ENCODE assay signal across 31 mouse cellular contexts in genomic region chr6:103567247-103567646, GRCm38 (mm10). TPM values are rescaled to one million over a fixed set of nuclear protein-coding genes. Genes with fewer than 3 reads are reported as not detected.
A peak's percentile ranks its signal among the peaks of the same experiment; 100 is the strongest.
DNase-seq lines count a peak whose midpoint lies in the region; ATAC-seq and TF ChIP-seq lines count a peak whose summit lies in the region.
"Had no signal": no experiment of that assay in that cellular context is flagged by ENCODE, and none has a peak within 500 bp of the region (broad histone marks: within the 10 kb centered on the region; RNA-seq: fewer than 3 reads in every experiment).

No protein-coding gene starts in this region.

- TF ChIP-seq POLR2A in brain, embryonic 14.5 days (IDR thresholded peaks at IDR 0.05; ENCODE audit: borderline replicate concordance, extremely low read depth, insufficient read depth, insufficient read length, poor library complexity, severe bottlenecking), result no peak

- no peaks in the 10 kb centered on the region for H3K9me3 ChIP-seq in forebrain, embryonic 15.5 days
- H3K9me3 ChIP-seq in forebrain, embryonic 11.5 days (ENCODE audit: control insufficient read depth, low read length), result no peaks in the 10 kb centered on the region
- no peaks in the 10 kb centered on the region for H3K9me3 ChIP-seq in hindbrain, embryonic 12.5 days (replicated peaks)
- H3K9me3 ChIP-seq in hindbrain, embryonic 14.5 days (ENCODE audit: control insufficient read depth, low read length), result no peaks in the 10 kb centered on the region
- H3K9me3 ChIP-seq in midbrain, embryonic 13.5 days, result no peaks in the 10 kb centered on the region
- H3K9me3 ChIP-seq: embryonic facial prominence, embryonic 15.5 days; G1E; limb, embryonic 12.5 days; liver, embryonic 15.5 days; neural tube, embryonic 13.5 days; stomach, embryonic 15.5 days had no signal

- H3K27me3 ChIP-seq in forebrain, embryonic 15.5 days, result no peaks in the 10 kb centered on the region
- H3K27me3 ChIP-seq in forebrain, embryonic 11.5 days (ENCODE audit: control insufficient read depth, insufficient read depth, low read length), result no peaks in the 10 kb centered on the region
- H3K27me3 ChIP-seq in hindbrain, embryonic 12.5 days, result no peaks in the 10 kb centered on the region
- H3K27me3 ChIP-seq in hindbrain, embryonic 14.5 days (ENCODE audit: control insufficient read depth, insufficient read depth, low read length), result no peaks in the 10 kb centered on the region
- no peaks in the 10 kb centered on the region for H3K27me3 ChIP-seq in midbrain, embryonic 13.5 days
- H3K27me3 ChIP-seq: embryonic facial prominence, embryonic 15.5 days; limb, embryonic 12.5 days; liver, embryonic 15.5 days; neural tube, embryonic 13.5 days; stomach, embryonic 15.5 days had no signal

- peaks cover 24% of the 10 kb centered on the region for H3K4me1 ChIP-seq in forebrain, embryonic 15.5 days
- H3K4me1 ChIP-seq in forebrain, embryonic 11.5 days (replicated peaks; ENCODE audit: control insufficient read depth, insufficient read depth, low read length), result no peaks in the 10 kb centered on the region
- peaks cover 14% of the 10 kb centered on the region for H3K4me1 ChIP-seq in hindbrain, embryonic 12.5 days
- H3K4me1 ChIP-seq in hindbrain, embryonic 14.5 days (replicated peaks; ENCODE audit: control insufficient read depth, insufficient read depth, low read length), result peaks cover 34% of the 10 kb centered on the region
- peaks cover 41% of the 10 kb centered on the region for H3K4me1 ChIP-seq in midbrain, embryonic 13.5 days (replicated peaks)
- H3K4me1 ChIP-seq: embryonic facial prominence, embryonic 15.5 days; limb, embryonic 12.5 days; liver, embryonic 15.5 days; stomach, embryonic 15.5 days had no signal

- no peak for TF ChIP-seq CTCF in brain, embryonic 14.5 days (IDR thresholded peaks at IDR 0.05; ENCODE audit: borderline replicate concordance, extremely low read depth, insufficient read depth, insufficient read length)

- peak overlapping the region; percentile 29; the same call in 1 of the 2 replicates for H3K27ac ChIP-seq in forebrain, embryonic 15.5 days (replicated peaks)
- H3K27ac ChIP-seq in forebrain, embryonic 11.5 days (ENCODE audit: low read depth, low read length), result no peak overlapping the region
- H3K27ac ChIP-seq in hindbrain, embryonic 12.5 days, result peak overlapping the region; percentile 35; the same call in 1 of the 2 replicates
- no peak overlapping the region for H3K27ac ChIP-seq in hindbrain, embryonic 14.5 days
- peak overlapping the region; percentile 58 for H3K27ac ChIP-seq in midbrain, embryonic 13.5 days
- H3K27ac ChIP-seq: embryonic facial prominence, embryonic 15.5 days; limb, embryonic 12.5 days; liver, embryonic 15.5 days; neural tube, embryonic 13.5 days; stomach, embryonic 15.5 days had no signal

- WGBS in forebrain, embryonic 15.5 days, result 28% methylated on average over 2 of the region's 2 CpGs
- WGBS in forebrain, embryonic 11.5 days, result 49% methylated on average over 2 of the region's 2 CpGs
- WGBS in hindbrain, embryonic 12.5 days, result 45% methylated on average over 2 of the region's 2 CpGs
- WGBS in hindbrain, embryonic 14.5 days, result 13% methylated on average over 2 of the region's 2 CpGs
- WGBS in midbrain, embryonic 13.5 days, result 12% methylated on average over 2 of the region's 2 CpGs

- H3K36me3 ChIP-seq in forebrain, embryonic 15.5 days, result no peaks in the 10 kb centered on the region
- H3K36me3 ChIP-seq in forebrain, embryonic 11.5 days (ENCODE audit: control insufficient read depth, insufficient read depth, low read length), result no peaks in the 10 kb centered on the region
- no peaks in the 10 kb centered on the region for H3K36me3 ChIP-seq in hindbrain, embryonic 12.5 days
- H3K36me3 ChIP-seq in hindbrain, embryonic 14.5 days (replicated peaks; ENCODE audit: control insufficient read depth, insufficient read depth), result no peaks in the 10 kb centered on the region
- H3K36me3 ChIP-seq in midbrain, embryonic 13.5 days, result no peaks in the 10 kb centered on the region
- H3K36me3 ChIP-seq: embryonic facial prominence, embryonic 15.5 days; G1E; limb, embryonic 12.5 days; liver, embryonic 15.5 days; neural tube, embryonic 13.5 days; stomach, embryonic 15.5 days had no signal

- no peak for ATAC-seq in forebrain, embryonic 15.5 days (replicated peaks)
- no peak for ATAC-seq in forebrain, embryonic 11.5 days (replicated peaks; ENCODE audit: low FRiP score)
- no peak for ATAC-seq in hindbrain, embryonic 12.5 days (ENCODE audit: low FRiP score)
- no peak for ATAC-seq in hindbrain, embryonic 14.5 days (ENCODE audit: low FRiP score)
- ATAC-seq in midbrain, embryonic 13.5 days, result peak; percentile 64; the same call in 1 of the 2 replicates
- ATAC-seq: intestine, postnatal 0 days had no signal

- H3K4me3 ChIP-seq in forebrain, embryonic 15.5 days, result no peak overlapping the region
- no peak overlapping the region for H3K4me3 ChIP-seq in forebrain, embryonic 11.5 days (ENCODE audit: low read depth, low read length)
- no peak overlapping the region for H3K4me3 ChIP-seq in hindbrain, embryonic 12.5 days
- H3K4me3 ChIP-seq in hindbrain, embryonic 14.5 days (replicated peaks; ENCODE audit: low read length), result no peak overlapping the region
- no peak overlapping the region for H3K4me3 ChIP-seq in midbrain, embryonic 13.5 days (replicated peaks)
- H3K4me3 ChIP-seq: embryonic facial prominence, embryonic 15.5 days; limb, embryonic 12.5 days; liver, embryonic 15.5 days; myocyte; neural tube, embryonic 13.5 days; stomach, embryonic 15.5 days had no signal

- no peak overlapping the region for H3K9ac ChIP-seq in forebrain, embryonic 15.5 days (replicated peaks)
- no peak overlapping the region for H3K9ac ChIP-seq in forebrain, embryonic 11.5 days (ENCODE audit: low read length)
- H3K9ac ChIP-seq in hindbrain, embryonic 12.5 days, result no peak overlapping the region
- H3K9ac ChIP-seq in hindbrain, embryonic 14.5 days, result no peak overlapping the region; the same call in 1 of the 2 replicates
- no peak overlapping the region; the same call in 1 of the 2 replicates for H3K9ac ChIP-seq in midbrain, embryonic 13.5 days (replicated peaks)
- H3K9ac ChIP-seq: embryonic facial prominence, embryonic 15.5 days; limb, embryonic 12.5 days; liver, embryonic 15.5 days; lung, embryonic 14.5 days; neural tube, embryonic 13.5 days; stomach, embryonic 15.5 days had no signal

- intact Hi-C loops in left cerebral cortex, postnatal 10 days (cut with DNase I), result no loop called here

- no peak overlapping the region for H3K4me2 ChIP-seq in forebrain, embryonic 15.5 days (replicated peaks)
- no peak overlapping the region for H3K4me2 ChIP-seq in forebrain, embryonic 11.5 days (ENCODE audit: low read depth, low read length, severe bottlenecking)
- H3K4me2 ChIP-seq in hindbrain, embryonic 12.5 days (replicated peaks), result no peak overlapping the region
- no peak overlapping the region for H3K4me2 ChIP-seq in hindbrain, embryonic 14.5 days (replicated peaks)
- no peak overlapping the region for H3K4me2 ChIP-seq in midbrain, embryonic 13.5 days (replicated peaks)
- H3K4me2 ChIP-seq: embryonic facial prominence, embryonic 15.5 days; heart, embryonic 11.5 days; limb, embryonic 12.5 days; liver, embryonic 15.5 days; lung, embryonic 14.5 days; neural tube, embryonic 13.5 days; stomach, embryonic 15.5 days had no signal

- no peak for DNase-seq in forebrain, embryonic 11.5 days (ENCODE audit: low spot score)
- no peak for DNase-seq in hindbrain, embryonic 14.5 days (ENCODE audit: low spot score)
- peak; percentile 48 for DNase-seq in brain, embryonic 14.5 days (ENCODE audit: low read depth)
- no peak for DNase-seq in cerebellum, postnatal 14 days
- DNase-seq in left cerebral cortex, postnatal 10 days (ENCODE audit: extremely low spot score in 1 of 2, low spot score in 2 of 2), result no peak
- DNase-seq: adrenal gland, adult 8-10 months; cerebellum, adult 11 months; cerebellum, adult 9-11 months; gastrocnemius, postnatal 14 days; heart, postnatal 36 days; kidney, adult 9 months; kidney, postnatal 10 days; layer of hippocampus, adult 9-11 months; lung, embryonic 14.5 days; lung, postnatal 14 days; right cerebral cortex, postnatal 14 days had no signal

RNA-seq across cellular contexts. Expression of gene Chl1, which starts 56.9 kb away (rescaled TPM):
- polyA plus RNA-seq in forebrain, embryonic 15.5 days (2015; fragmentation: Nextera tagmentation; extraction: Ambion mirVana), result 95.5 and 96.9 TPM in 2 replicates
- polyA plus RNA-seq in forebrain, embryonic 11.5 days (2014; fragmentation: Nextera tagmentation; extraction: Ambion mirVana), result 6.2 and 6.5 TPM in 2 replicates
- 46.5 and 52.1 TPM in 2 replicates for polyA plus RNA-seq in hindbrain, embryonic 12.5 days (2016; fragmentation: Nextera tagmentation; extraction: Ambion mirVana)
- 137 and 150 TPM in 2 replicates for polyA plus RNA-seq in hindbrain, embryonic 14.5 days (2014; fragmentation: Nextera tagmentation; extraction: Ambion mirVana)
- polyA plus RNA-seq in brain, embryonic 14.5 days (2012; rRNA removed), result 63.5 and 104 TPM in 2 replicates
- 74.8 and 90.2 TPM in 2 replicates for polyA plus RNA-seq in midbrain, embryonic 13.5 days (2015; fragmentation: Nextera tagmentation; extraction: Ambion mirVana)
- 100 to 1,000 TPM; 311 to 349 TPM for total RNA-seq in left cerebral cortex, postnatal 10 days (2021)
- total RNA-seq: common myeloid progenitor, adult 5-6 weeks; granulocyte monocyte progenitor cell, adult 5-6 weeks had no signal
- polyA plus RNA-seq: G1E; liver, adult 2 months; myocyte had no signal

Comparison
In these comparisons a context has a peak if more than half of its experiments do, and no peak if none do; other contexts are left out.
1. H3K27ac ChIP-seq: peak in forebrain, embryonic 15.5 days (single experiment), hindbrain, embryonic 12.5 days (single experiment) and midbrain, embryonic 13.5 days (single experiment); none in forebrain, embryonic 11.5 days (single experiment) and hindbrain, embryonic 14.5 days (single experiment).